Mouse (Mus musculus): Measurements from ENCODE around the gene Slc39a2. TPM values are rescaled to one million over a fixed set of nuclear protein-coding genes. Genes with fewer than 3 reads are reported as not detected.

The Slc39a2 gene
- polyA plus RNA-seq, 1 experiment from 2014 or later, result 0.15 TPM

DNA sequence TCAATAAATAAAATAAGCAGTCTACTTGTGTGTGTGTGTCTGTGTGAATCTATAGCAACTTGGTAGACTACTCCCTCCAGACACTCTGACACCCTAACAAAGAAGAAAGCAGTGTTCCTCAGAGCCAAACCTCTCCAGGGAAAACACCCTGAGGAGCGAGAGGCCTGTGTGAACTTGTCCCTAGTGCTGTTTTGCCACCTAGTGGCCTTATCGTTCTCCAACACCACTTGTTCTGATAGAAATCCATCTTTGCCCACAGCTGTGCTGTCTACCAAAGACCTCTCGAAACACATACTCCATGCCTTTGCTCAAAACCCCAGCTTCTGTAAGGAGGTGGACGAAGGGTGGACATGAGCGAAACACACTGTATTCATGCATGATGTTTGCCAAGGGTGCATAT, 38.1 kb downstream of the Slc39a2 start:
- Histone ChIP-seq H3K9ac (ENCODE audit: low read length) (no peak overlapping the region), H3K27me3 (ENCODE audit: control insufficient read depth, insufficient read depth, low read length) (no peaks in the 10 kb centered on the region), H3K9me3 (ENCODE audit: control insufficient read depth, low read length) (no peaks in the 10 kb centered on the region; the same call in 1 of the 2 replicates), H3K36me3 (ENCODE audit: control insufficient read depth, insufficient read depth, low read length) (no peaks in the 10 kb centered on the region), H3K27ac (replicated peaks; ENCODE audit: low read depth, low read length) (no peak overlapping the region), H3K4me3 (ENCODE audit: low read depth, low read length) (no peak overlapping the region), H3K4me2 (ENCODE audit: low read depth, severe bottlenecking) (no peak overlapping the region), H3K4me1 (ENCODE audit: control insufficient read depth, insufficient read depth, low read length) (no peaks in the 10 kb centered on the region)
- ATAC-seq (ENCODE audit: insufficient number of reproducible peaks, low FRiP score, low TSS enrichment, low read depth), result 0 out of 2 replicates have a peak, but pooled peaks have one; percentile 31
- DNase-seq (ENCODE audit: low spot score), result peak; percentile 69
- WGBS, result 36% methylated on average over 5 of the region's 5 CpGs

DNA sequence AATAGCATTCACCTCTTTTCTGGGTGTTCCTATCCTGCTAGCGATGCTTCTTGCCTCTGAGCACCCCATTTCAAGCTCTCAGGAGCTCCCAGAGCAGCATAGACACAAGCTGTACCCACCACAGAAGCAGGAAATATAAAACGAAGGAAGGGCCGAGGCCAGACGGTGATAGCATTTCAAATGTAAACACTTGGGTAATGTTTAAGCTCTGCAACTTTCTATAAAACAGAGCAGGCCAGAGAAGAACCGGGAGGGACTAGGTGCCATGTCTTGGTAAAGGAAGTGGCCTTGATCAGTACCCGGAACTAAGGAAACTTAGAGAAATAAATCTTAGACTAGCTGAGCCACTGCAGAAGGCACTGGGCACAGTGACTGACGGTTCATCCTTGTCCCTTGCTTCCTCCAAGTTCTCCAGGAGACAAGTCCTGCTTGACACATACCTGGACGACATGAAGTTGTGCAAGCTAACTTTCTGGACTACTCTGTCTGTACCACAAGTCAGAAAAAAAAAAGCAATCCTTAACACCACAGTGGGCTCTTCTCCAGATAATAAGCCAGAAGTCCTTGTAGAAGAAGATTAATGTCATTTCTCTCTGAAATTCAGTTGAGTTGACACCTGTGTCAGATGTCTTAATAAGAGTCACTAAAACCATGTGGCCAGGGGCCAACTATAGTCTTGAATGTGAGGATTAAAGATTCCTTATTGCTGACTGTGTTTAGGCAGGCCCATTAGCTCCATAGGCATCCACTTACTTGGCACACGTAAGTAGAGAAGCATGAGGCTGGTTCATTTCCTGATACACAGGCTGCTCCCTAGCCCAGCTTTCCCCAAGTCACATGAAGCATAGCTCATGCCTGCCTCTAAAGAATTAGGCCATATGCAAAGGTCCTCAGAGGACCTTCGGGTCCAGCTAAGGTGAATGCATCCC, 39.7 kb downstream of the Slc39a2 start:
- ATAC-seq (ENCODE audit: insufficient number of reproducible peaks, low FRiP score, low TSS enrichment, low read depth) (no peak), DNase-seq (ENCODE audit: low spot score) (no peak)
- WGBS, result 69% methylated on average over 10 of the region's 10 CpGs
- H3K27ac ChIP-seq (replicated peaks; ENCODE audit: low read depth, low read length), result no peak overlapping the region
- no peaks in the 10 kb centered on the region for H3K36me3 ChIP-seq (ENCODE audit: control insufficient read depth, insufficient read depth, low read length)
- H3K27me3 ChIP-seq (ENCODE audit: control insufficient read depth, insufficient read depth, low read length), result no peaks in the 10 kb centered on the region
- H3K4me3 ChIP-seq (ENCODE audit: low read depth, low read length), result no peak overlapping the region
- H3K9me3 ChIP-seq (ENCODE audit: control insufficient read depth, low read length), result no peaks in the 10 kb centered on the region; the same call in 1 of the 2 replicates
- no peak overlapping the region for H3K4me2 ChIP-seq (ENCODE audit: low read depth, severe bottlenecking)
- no peaks in the 10 kb centered on the region for H3K4me1 ChIP-seq (ENCODE audit: control insufficient read depth, insufficient read depth, low read length)
- H3K9ac ChIP-seq (ENCODE audit: low read length), result no peak overlapping the region

DNA sequence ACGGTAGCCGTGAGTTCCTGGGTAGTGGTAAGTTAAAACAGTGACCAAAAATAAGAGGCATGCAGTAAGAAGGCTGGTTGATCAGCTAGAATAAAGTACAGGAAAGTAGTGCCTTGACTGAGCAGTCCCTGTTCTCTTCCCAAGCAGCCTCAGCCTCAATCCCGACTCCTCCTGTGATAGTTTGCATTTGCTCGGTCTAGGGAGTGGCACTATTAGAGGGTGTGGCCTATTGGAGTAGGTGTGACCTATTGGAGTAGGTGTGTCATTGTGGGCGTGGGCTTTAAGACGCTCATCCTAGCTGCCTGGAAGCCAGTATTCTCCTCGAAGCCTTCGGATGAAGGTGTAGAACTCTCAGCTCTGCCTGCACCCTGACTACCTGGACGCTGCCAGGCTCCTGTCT, 46.3 kb downstream of the Slc39a2 start:
- H3K4me3 ChIP-seq (ENCODE audit: low read depth, low read length), result no peak overlapping the region
- ATAC-seq (ENCODE audit: insufficient number of reproducible peaks, low FRiP score, low TSS enrichment, low read depth) (no peak), DNase-seq (ENCODE audit: low spot score) (no peak)
- no peak overlapping the region for H3K9ac ChIP-seq (ENCODE audit: low read length)
- H3K36me3 ChIP-seq (ENCODE audit: control insufficient read depth, insufficient read depth, low read length), result no peaks in the 10 kb centered on the region
- H3K9me3 ChIP-seq (ENCODE audit: control insufficient read depth, low read length), result no peaks in the 10 kb centered on the region; the same call in 1 of the 2 replicates
- no peak overlapping the region for H3K27ac ChIP-seq (replicated peaks; ENCODE audit: low read depth, low read length)
- 84% methylated on average over 9 of the region's 9 CpGs for WGBS
- no peak overlapping the region for H3K4me2 ChIP-seq (ENCODE audit: low read depth, severe bottlenecking)
- H3K27me3 ChIP-seq (ENCODE audit: control insufficient read depth, insufficient read depth, low read length), result no peaks in the 10 kb centered on the region
- no peaks in the 10 kb centered on the region for H3K4me1 ChIP-seq (ENCODE audit: control insufficient read depth, insufficient read depth, low read length)

DNA sequence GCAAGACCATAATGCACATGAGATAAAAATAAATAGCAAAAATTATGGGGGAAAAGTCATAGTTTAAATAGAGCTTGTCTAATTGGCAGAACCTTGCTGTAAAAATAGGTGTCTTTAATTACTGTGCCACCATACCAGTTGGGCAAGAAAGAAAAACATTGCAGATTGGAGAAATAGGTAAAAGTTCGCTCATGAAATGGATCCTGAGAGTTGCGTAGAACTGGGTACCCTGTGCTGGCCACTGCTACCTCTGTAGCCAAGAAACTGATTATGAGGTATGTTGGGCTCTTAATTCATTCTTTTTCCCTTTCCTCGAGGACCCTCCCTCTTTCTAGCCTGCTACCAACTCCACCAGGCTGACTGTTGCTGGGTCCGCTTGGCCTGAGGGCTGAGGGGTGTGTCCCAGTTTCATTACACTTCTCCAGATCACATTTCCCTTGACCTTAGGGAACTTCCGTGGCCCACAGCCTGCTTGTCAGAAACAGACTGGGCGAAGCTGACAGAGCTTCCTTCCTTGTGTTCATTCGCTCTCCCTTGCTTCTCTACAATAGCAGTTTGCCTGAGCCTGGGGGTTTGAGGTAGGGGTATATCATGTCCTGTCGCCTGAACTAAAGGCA, 48.4 kb downstream of the Slc39a2 start:
- no peak overlapping the region for H3K4me3 ChIP-seq (ENCODE audit: low read depth, low read length)
- no peak overlapping the region for H3K4me2 ChIP-seq (ENCODE audit: low read depth, severe bottlenecking)
- 31% methylated on average over 8 of the region's 8 CpGs for WGBS
- H3K9ac ChIP-seq (ENCODE audit: low read length), result no peak overlapping the region
- H3K4me1 ChIP-seq (ENCODE audit: control insufficient read depth, insufficient read depth, low read length), result no peaks in the 10 kb centered on the region
- no peak overlapping the region for H3K27ac ChIP-seq (replicated peaks; ENCODE audit: low read depth, low read length)
- no peaks in the 10 kb centered on the region for H3K27me3 ChIP-seq (ENCODE audit: control insufficient read depth, insufficient read depth, low read length)
- H3K36me3 ChIP-seq (ENCODE audit: control insufficient read depth, insufficient read depth, low read length), result no peaks in the 10 kb centered on the region
- DNase-seq (ENCODE audit: low spot score) (peak; percentile 57), ATAC-seq (ENCODE audit: insufficient number of reproducible peaks, low FRiP score, low TSS enrichment, low read depth) (0 out of 2 replicates have a peak, but pooled peaks have one; percentile 44)
- no peaks in the 10 kb centered on the region for H3K9me3 ChIP-seq (ENCODE audit: control insufficient read depth, low read length)

DNA sequence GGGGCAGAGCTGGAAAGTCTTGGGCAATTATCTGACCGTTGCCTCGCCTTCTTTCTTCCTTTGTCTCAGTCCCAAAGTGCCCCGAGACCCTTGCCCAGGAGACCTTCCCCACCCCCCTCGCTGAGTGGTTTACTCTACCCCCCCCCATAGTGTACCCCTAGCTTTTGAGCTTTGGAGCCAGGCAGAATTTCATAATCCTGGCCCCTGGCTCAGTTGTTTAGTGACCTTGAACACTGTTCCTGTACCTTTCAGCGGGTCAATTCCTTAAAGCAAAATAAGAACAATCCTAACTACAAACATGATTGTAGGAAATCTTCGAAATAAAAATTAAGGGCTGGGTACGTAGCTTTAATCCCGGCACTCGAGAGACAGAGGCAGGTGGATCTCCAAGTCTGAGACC, 48.9 kb downstream of the Slc39a2 start:
- Histone ChIP-seq H3K9ac (ENCODE audit: low read length) (no peak overlapping the region), H3K9me3 (ENCODE audit: control insufficient read depth, low read length) (no peaks in the 10 kb centered on the region), H3K27ac (replicated peaks; ENCODE audit: low read depth, low read length) (no peak overlapping the region), H3K36me3 (ENCODE audit: control insufficient read depth, insufficient read depth, low read length) (no peaks in the 10 kb centered on the region), H3K4me3 (ENCODE audit: low read depth, low read length) (no peak overlapping the region), H3K4me2 (ENCODE audit: low read depth, severe bottlenecking) (no peak overlapping the region), H3K4me1 (ENCODE audit: control insufficient read depth, insufficient read depth, low read length) (no peaks in the 10 kb centered on the region), H3K27me3 (ENCODE audit: control insufficient read depth, insufficient read depth, low read length) (no peaks in the 10 kb centered on the region)
- 76% methylated on average over 9 of the region's 9 CpGs for WGBS
- DNase-seq (ENCODE audit: low spot score) (no peak), ATAC-seq (ENCODE audit: insufficient number of reproducible peaks, low FRiP score, low TSS enrichment, low read depth) (no peak)

DNA sequence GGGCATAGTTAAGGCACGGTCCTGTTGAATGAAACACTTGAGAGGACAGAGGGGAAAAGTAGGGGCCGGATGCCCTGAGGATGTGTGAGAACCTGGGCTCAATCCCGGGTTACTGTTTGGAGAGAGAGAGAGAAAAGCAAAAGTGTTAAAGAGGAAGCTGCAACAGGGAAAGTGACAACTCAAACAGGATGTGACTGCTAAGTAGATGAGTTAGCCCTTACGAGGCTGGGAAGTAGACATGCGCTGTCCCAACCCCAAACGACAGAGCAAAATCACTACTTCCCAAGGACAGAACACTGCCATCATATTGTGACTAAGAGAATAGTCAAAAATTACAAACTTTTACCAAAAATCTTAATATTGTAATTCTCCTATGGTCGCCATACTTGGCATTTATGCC, 49.5 kb downstream of the Slc39a2 start:
- H3K27ac ChIP-seq (replicated peaks; ENCODE audit: low read depth, low read length), result no peak overlapping the region
- no peaks in the 10 kb centered on the region for H3K9me3 ChIP-seq (ENCODE audit: control insufficient read depth, low read length)
- no peak for DNase-seq (ENCODE audit: low spot score)
- ATAC-seq (ENCODE audit: insufficient number of reproducible peaks, low FRiP score, low TSS enrichment, low read depth), result no peak
- no peaks in the 10 kb centered on the region for H3K4me1 ChIP-seq (ENCODE audit: control insufficient read depth, insufficient read depth, low read length)
- no peaks in the 10 kb centered on the region for H3K27me3 ChIP-seq (ENCODE audit: control insufficient read depth, insufficient read depth, low read length)
- 65% methylated on average over 7 of the region's 7 CpGs for WGBS
- no peak overlapping the region for H3K9ac ChIP-seq (ENCODE audit: low read length)
- no peaks in the 10 kb centered on the region for H3K36me3 ChIP-seq (ENCODE audit: control insufficient read depth, insufficient read depth, low read length)
- no peak overlapping the region for H3K4me3 ChIP-seq (ENCODE audit: low read depth, low read length)
- no peak overlapping the region for H3K4me2 ChIP-seq (ENCODE audit: low read depth, severe bottlenecking)

DNA sequence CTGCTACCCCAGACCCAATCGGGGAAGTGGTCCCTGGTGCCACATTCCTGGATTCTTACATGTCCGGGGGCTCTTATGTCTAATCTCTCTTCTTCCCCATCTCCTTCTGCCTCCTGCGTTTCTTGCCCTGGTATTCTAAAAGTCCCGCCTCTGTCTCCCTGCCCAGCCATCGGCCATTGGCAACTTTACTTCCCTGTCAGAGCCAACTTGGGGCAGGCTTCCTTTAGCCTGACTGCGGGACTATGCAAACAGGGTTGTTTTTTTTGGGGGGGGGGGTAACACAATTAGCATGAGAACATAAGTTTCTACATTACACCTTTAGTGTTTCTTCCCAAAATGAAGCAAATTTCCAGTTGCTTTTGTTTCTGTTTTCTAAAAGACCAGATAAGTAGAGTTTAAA, 50.6 kb downstream of the Slc39a2 start:
- Histone ChIP-seq H3K36me3 (ENCODE audit: control insufficient read depth, insufficient read depth, low read length) (no peaks in the 10 kb centered on the region), H3K9ac (ENCODE audit: low read length) (no peak overlapping the region), H3K4me1 (ENCODE audit: control insufficient read depth, insufficient read depth, low read length) (no peaks in the 10 kb centered on the region), H3K4me3 (ENCODE audit: low read depth, low read length) (no peak overlapping the region), H3K4me2 (ENCODE audit: low read depth, severe bottlenecking) (no peak overlapping the region), H3K27me3 (ENCODE audit: control insufficient read depth, insufficient read depth, low read length) (no peaks in the 10 kb centered on the region), H3K27ac (replicated peaks; ENCODE audit: low read depth, low read length) (no peak overlapping the region), H3K9me3 (ENCODE audit: control insufficient read depth, low read length) (no peaks in the 10 kb centered on the region)
- DNase-seq (ENCODE audit: low spot score), result no peak
- WGBS, result 85% methylated on average over 6 of the region's 6 CpGs
- no peak for ATAC-seq (ENCODE audit: insufficient number of reproducible peaks, low FRiP score, low TSS enrichment, low read depth)
